Mouse (Mus musculus) heart, postnatal 0 days (tissue): Measurements from ENCODE around the gene Calm4.

ENCODE experiments used
- CTCF ChIP-seq: IDR thresholded peaks from 2 replicates; pipeline ENCODE4 v1.5.1; 2016; ENCODE audit warnings: antibody characterized with exemption, control low read depth, low read depth
- EP300 ChIP-seq: IDR thresholded peaks from 2 replicates; pipeline ENCODE4 v1.6.1; 2016; ENCODE audit warnings: antibody characterized with exemption, low read depth

DNA sequence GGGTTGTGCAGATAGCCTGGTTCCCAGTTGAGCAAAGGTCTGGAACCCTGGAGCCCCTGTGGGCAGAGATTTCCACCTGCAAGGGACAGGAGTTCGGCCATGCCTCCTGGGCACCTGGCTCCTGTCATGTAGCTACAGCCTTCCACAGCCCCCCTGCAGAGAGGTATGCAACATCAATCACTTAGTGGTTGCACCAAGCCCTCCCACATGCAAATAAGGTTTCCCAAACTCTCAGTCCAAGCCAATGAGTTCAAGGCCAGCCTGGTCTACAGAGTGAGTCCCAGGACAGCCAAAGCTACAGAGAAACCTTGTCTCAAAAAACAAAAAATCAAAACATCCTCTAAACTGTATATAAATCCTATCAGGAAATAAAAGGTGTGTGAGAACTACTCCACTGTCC is 12.8 kb downstream of the Calm4 start:
- TF ChIP-seq CTCF (no peak), EP300 (no peak)
